Mouse (Mus musculus) Patski (cell line): Measurements from ENCODE around the gene Akap9. TPM values are rescaled to one million over a fixed set of nuclear protein-coding genes. Genes with fewer than 3 reads are reported as not detected.

Source experiments
- ATAC-seq: fragments of 100-300 bp; one replicate; pipeline ENCODE4 v1.8.0; 2021
- CTCF ChIA-PET: fragments of 350-600 bp; sonication (Branson Sonifier 250); formaldehyde crosslinking; loops from one replicate; lab custom pipeline; 2022; ENCODE audit warnings: inconsistent platforms; lab: Charles Lee
- POLR2A ChIA-PET: fragments of 350-600 bp; sonication (Branson Sonifier 250); formaldehyde crosslinking; loops from one replicate; lab custom pipeline; 2022; ENCODE audit warnings: antibody characterized with exemption, inconsistent platforms; lab: Charles Lee
- DNase-seq: peaks from one replicate; pipeline ENCODE4 v3.0.0-alpha.2; 2011; ENCODE audit warnings: low read depth, low spot score
- H3K27me3 ChIP-seq: fragments of 371-371 bp; one replicate; pipeline ENCODE4 v1.5.1; 2021
- CTCF ChIP-seq: fragments of 100-300 bp; IDR thresholded peaks from one replicate; pipeline ENCODE4 v1.5.1; 2021
- in situ Hi-C: fragments of 300-500 bp; cut with MboI; formaldehyde crosslinking; loops from 3 replicates; pipeline ENCODE4 v1.11.1; 2018; ENCODE audit warnings: low pct_unique_long_range_greater_than_20kb, mixed read lengths
- polyA plus RNA-seq: library from polyadenylated mRNA; unstranded; gene quantifications from one replicate; pipeline ENCODE4 v1.2.3, GENCODE M21; 2021

The Akap9 gene
- polyA plus RNA-seq, 1 experiment from 2014 or later, result 47.9 TPM

DNA sequence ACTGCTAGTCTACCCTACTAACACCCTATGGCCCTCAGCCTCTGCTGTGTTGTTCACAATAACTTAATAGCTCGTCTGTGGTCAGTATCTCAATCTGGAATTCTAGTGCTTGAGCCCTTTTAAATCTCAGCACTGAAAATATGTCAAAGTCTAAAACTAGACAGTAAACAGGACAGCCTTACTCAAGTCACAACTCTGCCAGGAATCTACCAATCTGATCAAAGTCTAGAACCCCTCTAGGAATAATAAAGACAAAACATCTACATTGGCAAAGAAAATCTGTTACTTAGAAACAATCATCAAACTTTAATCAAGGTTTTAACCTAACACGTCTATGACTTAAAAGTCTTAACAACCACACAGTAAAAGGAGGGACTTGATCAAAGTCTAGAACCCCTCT, 153.0 kb downstream of the Akap9 start:
- DNase-seq (no peak), ATAC-seq (no peak)
- CTCF ChIA-PET, result interaction anchor here (1.4 kb wide), 1 partner anchor 18 kb away, joined by 3 read pairs; no protein-coding TSS in a partner anchor

DNA sequence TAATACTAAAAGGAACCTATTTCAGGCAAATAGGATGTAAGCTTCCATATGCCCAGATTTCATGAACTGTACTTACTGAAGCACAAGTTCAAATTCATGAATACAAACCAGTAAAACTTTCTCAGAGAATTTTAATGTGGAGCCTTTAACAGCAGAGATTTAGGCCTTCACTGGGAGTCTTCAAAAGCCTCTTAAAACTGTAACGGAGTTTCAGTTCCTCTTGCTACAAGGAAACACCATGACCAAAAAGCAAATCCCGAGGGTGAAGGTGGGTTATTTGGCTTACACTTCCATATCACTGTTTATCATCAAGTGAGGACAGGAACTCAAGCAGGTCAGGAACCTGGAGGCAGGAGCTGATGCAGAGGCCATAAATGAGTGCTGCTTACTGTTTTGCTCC, 153.7 kb downstream of the Akap9 start:
- POLR2A ChIA-PET, result no interaction called here
- DNase-seq (no peak), ATAC-seq (no peak)
- no peak for TF ChIP-seq CTCF
- CTCF ChIA-PET, result interaction anchor here (0.9 kb wide), 1 partner anchor 33 kb away, joined by 3 read pairs; no protein-coding TSS in a partner anchor
- no peaks in the 10 kb centered on the region for H3K27me3 ChIP-seq
- in situ Hi-C loops, result no loop called here

More for the DNA sequence above, 153.0 kb downstream of the Akap9 start:
- no peak for TF ChIP-seq CTCF
- H3K27me3 ChIP-seq, result no peaks in the 10 kb centered on the region
- in situ Hi-C loops, result no loop called here
- POLR2A ChIA-PET, result no interaction called here

DNA sequence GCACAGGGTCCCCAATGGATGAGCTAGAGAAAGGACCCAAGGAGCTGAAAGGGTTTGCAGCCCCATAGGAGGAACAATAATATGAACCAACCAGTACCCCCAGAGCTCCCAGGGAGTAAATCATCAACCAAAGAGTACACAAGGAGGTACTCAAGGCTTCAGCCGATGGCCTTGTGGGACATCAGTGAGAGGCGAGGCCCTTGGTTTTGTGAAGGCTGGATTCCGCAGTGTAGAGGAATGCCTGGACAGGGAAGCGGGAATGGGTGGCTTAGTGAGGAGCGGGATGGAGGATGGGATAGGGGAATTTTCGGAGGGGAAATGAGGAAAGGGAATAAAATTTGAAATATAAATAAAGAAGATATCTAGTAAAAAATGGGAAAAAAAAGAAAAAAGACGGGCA, 157.1 kb downstream of the Akap9 start:
- TF ChIP-seq CTCF, result no peak
- no peak for ATAC-seq
- in situ Hi-C loops, result no loop called here
- ChIA-PET CTCF (interaction anchor here (1.6 kb wide), 1 partner anchor 14 kb away, joined by 4 read pairs; no protein-coding TSS in a partner anchor), POLR2A (no interaction called here)
- no peaks in the 10 kb centered on the region for H3K27me3 ChIP-seq
- DNase-seq, result no peak

DNA sequence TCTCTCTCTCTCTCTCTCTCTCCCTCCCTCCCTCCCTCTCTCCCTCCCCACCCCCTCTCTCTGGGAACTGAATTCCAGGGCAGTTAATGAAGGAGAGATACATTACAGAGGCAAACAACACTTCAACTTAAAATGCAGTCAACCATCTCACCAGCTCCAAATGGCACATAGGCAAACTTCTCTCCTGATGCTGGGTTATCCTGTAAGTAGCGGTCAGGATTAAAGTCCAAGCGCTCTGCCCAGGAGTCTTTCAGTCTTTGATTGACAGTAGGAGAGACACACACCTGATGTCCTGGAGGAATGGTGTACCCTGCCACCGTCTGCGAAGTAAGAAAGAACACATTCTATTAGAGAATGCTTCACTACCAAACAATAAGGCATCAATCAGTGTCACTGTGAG, 158.5 kb downstream of the Akap9 start:
- no peak for DNase-seq
- CTCF ChIA-PET, result interaction anchor here (0.7 to 1.6 kb wide), 3 partner anchors 10 to 92 kb away, joined by 3 to 4 read pairs (median 4); no protein-coding TSS in a partner anchor
- TF ChIP-seq CTCF, result no peak
- POLR2A ChIA-PET, result interaction anchor here (0.6 kb wide), 1 partner anchor 37 kb away, joined by 5 read pairs; no protein-coding TSS in a partner anchor
- no peak for ATAC-seq
- no peaks in the 10 kb centered on the region for H3K27me3 ChIP-seq
- in situ Hi-C loops, result no loop called here

DNA sequence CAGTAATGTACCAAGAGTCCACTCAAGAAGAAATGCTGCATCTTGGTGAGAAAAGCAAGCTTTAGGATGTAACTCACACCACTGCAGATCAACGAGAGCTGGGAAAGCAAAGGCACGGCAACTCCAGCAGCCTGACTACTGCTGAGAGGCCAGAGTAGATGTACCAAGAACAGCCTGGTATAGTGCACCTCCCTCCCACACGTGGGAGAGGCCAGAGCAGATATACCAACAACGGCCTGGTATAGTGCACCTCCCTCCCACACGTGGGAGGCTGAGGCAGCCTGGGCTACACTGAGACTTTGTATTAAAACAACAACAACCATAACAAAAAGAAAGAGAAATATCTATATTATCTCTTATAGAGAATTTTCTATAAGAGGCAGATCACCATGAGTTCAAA, 160.3 kb downstream of the Akap9 start:
- POLR2A ChIA-PET, result no interaction called here
- ATAC-seq (no peak), DNase-seq (no peak)
- H3K27me3 ChIP-seq, result no peaks in the 10 kb centered on the region
- in situ Hi-C loops, result no loop called here
- TF ChIP-seq CTCF, result no peak
- CTCF ChIA-PET, result interaction anchor here (1.9 kb wide), 1 partner anchor 14 kb away, joined by 9 read pairs; no protein-coding TSS in a partner anchor

DNA sequence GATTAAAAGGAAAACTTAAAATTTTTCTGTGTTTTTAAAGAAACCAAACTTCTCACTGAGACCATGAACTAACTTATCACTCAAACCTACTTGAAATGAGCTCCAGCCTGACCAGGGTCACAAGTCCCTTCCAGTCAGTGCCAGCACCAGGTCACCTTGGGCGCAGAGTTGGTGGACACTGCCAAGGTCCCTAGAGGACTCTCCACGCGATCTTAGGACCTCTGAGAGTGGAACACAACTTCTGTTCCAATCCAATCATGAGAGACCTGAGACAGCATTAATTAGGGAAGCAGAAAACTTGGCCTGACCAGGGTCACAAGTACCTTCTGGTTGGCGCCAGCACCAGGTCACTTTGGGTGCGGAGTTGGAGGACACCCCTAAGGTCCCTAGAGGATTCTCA, 166.6 kb downstream of the Akap9 start:
- in situ Hi-C loops, result no loop called here
- CTCF ChIA-PET, result no interaction called here
- ATAC-seq (no peak), DNase-seq (no peak)
- POLR2A ChIA-PET, result no interaction called here
- no peaks in the 10 kb centered on the region for H3K27me3 ChIP-seq
- no peak for TF ChIP-seq CTCF

DNA sequence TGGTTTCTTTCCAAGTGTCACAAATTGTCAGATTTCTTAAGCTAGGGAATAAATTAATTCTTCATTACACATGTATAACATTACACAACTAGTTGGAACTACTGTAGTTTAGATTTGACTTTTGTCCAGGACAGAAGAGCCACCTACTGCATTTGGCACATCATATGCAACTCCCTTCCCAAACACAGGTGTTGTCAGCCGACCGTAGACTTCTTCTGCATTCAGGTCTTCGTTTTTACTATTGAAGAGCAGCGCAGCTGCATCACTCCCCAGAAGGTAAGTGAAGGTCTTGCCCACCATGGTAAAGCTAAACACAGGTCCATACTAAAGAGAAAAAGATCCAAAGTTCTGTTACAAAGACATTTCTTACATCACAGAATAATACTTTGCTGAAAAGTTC, 173.2 kb downstream of the Akap9 start:
- ChIA-PET CTCF (interaction anchor here (0.8 to 1.9 kb wide), 4 partner anchors 8 to 28 kb away, joined by 3 to 9 read pairs (median 4); no protein-coding TSS in a partner anchor), POLR2A (no interaction called here)
- ATAC-seq (no peak), DNase-seq (no peak)
- in situ Hi-C loops, result loop anchor here (5.0 kb wide), 1 partner anchor 816 kb away; no protein-coding TSS in a partner anchor
- TF ChIP-seq CTCF, result no peak
- H3K27me3 ChIP-seq, result no peaks in the 10 kb centered on the region

DNA sequence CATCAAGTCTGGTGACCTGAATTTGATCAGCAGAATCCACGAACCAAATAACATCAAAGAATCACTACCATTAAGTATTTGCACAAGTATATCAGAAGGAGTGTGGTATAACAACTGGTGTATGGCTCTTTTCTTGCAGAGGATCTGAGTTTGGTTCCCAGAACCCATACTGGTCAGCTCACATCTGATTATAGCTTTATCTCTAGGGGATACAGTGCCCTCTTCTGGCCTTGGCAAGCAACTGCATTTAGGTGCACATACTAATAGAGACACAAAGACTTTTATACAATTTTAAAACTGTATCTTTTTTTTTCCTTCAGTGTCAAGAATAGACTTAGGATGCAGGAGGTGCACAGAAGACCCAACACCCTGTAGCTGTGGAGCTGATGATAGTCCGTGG, 173.9 kb downstream of the Akap9 start:
- DNase-seq (no peak), ATAC-seq (no peak)
- no peaks in the 10 kb centered on the region for H3K27me3 ChIP-seq
- ChIA-PET POLR2A (no interaction called here), CTCF (interaction anchor here (0.8 to 1.5 kb wide), 3 partner anchors 9 to 29 kb away, joined by 3 to 9 read pairs (median 4); no protein-coding TSS in a partner anchor)
- peak; percentile 58 for TF ChIP-seq CTCF
- in situ Hi-C loops, result loop anchor here (5.0 kb wide), 1 partner anchor 816 kb away; no protein-coding TSS in a partner anchor

DNA sequence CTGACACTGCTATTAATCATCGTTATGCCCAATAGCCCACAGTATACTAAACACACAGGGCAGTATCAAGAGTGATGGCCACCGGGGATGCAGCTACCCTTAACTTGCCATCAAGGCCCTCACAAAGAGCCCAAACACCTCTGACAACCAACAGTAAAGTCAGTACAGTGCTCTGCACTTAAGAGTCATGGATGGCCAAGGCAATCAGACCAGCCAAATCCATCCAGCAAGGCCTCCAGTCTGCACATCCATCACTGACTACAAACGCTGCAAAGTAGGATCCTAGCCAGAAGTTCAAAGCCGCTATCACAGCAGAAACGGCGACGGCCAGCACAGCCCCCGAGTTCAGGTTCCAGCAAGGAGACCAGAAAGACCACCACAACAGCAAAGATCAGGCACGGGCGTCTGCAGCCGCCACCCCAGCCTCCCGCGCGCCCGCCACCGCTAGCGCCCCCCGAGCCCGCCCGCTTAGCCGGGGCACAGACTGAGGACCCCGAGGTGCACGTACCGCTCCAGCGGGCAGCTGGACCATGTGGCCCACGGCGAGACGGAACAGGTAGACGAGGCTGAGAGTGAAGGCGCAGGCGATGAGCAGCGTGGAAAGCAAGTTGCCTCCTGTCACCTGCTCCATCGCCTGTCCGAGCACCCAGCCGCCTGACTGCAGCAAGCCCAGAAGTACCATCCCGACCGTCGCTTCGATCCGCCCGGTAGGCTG, 175.9 kb downstream of the Akap9 start:
- no peaks in the 10 kb centered on the region for H3K27me3 ChIP-seq
- no peak for TF ChIP-seq CTCF
- CTCF ChIA-PET, result no interaction called here
- no peak for DNase-seq
- in situ Hi-C loops, result loop anchor here (5.0 kb wide), 1 partner anchor 814 kb away; no protein-coding TSS in a partner anchor
- peak; percentile 32 for ATAC-seq
- POLR2A ChIA-PET, result no interaction called here

DNA sequence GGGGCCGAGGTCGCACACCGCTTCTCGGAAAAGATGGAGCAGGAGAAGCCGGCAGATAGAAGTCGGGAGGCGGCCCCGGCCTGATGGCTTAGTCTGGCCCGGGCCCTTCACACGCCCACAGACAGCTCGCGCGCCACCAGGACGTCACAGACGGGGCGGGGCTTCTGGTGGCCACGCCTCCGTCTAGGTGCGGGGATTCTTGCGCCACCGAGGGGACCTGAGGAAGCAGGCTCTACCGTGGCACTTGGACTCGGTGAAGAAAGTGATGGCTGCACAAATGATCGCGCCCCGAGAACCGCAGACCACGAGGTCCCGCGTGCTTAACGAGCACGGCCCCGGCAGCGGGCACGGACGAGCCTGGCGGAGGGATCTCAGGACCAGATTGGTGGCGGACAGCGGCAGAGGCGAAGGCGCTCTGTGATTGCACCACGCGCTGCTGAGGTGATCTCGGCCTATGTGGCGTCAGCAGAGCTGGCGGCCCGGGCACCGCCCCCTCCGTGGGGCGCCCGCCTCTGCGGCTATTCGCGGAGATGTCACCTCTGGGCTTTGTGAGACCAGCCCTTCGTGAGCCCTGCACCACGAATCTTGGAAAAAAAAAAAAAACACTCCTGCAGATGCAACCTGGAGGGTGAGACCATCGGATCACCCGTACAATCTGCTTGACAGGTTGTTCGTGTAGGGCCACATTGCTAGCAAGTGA, 176.6 kb downstream of the Akap9 start, which contains the start of gene Cyp51:
Gene Cyp51 (minus strand): TSS at position 406 of the 700 bp plus-strand sequence.
- ChIA-PET CTCF (no interaction called here), POLR2A (interaction anchor here (1.0 kb wide), 1 partner anchor 11 kb away, joined by 3 read pairs; no protein-coding TSS in a partner anchor)
- in situ Hi-C loops, result loop anchor here (5.0 kb wide), 1 partner anchor 813 kb away; no protein-coding TSS in a partner anchor
- DNase-seq, result peak; percentile 85
- peak; percentile 98 for ATAC-seq
- no peak for TF ChIP-seq CTCF
- no peaks in the 10 kb centered on the region for H3K27me3 ChIP-seq
